9 mouse cellular contexts compared by ENCODE assay signal in the genomic region with DNA sequence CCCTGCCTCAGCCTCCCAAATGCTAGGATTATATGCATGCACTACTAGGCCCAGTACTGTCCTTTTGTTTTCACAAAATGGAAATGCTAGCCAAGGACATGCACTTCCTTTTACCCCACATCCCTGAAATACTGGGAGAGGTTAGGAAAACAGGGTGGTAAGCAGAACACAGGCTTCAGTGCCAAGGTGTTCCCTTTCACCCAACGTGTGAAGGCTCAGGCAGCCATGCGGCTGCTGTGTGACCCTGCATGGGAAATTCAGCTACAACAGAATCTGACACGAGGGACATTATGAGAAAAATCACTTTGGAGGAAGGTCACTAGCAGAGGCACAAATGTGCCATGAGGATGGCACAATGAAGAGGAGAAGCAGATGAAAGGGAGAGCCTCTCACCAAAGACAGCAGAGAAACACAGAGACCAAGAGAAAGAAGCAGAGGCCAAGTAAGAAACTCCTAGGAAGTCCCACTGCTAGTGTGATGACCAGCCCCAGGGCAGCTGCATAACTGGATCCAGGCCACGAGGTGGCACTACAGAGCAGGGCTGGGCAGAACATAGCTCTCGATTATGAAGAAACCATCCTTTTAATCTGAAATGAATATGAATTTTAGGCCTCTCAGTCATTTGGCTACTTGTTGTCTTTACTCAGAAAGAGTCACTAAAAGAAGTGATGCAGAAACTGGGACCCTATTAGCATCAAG. TPM values are rescaled to one million over a fixed set of nuclear protein-coding genes. Genes with fewer than 3 reads are reported as not detected.
A peak's percentile ranks its signal among the peaks of the same experiment; 100 is the strongest.
DNase-seq lines count a peak whose midpoint lies in the region; ATAC-seq and TF ChIP-seq lines count a peak whose summit lies in the region.
"Had no signal": no experiment of that assay in that cellular context is flagged by ENCODE, and none has a peak within 500 bp of the region (broad histone marks: within the 10 kb centered on the region; RNA-seq: fewer than 3 reads in every experiment).

No protein-coding gene starts in this region.

- TF ChIP-seq EP300 in CH12.LX (IDR thresholded peaks at IDR 0.05; ENCODE audit: low read length) = no peak
- no peak for TF ChIP-seq EP300 in lung, postnatal 0 days (IDR thresholded peaks at IDR 0.05)

- H3K4me2 ChIP-seq in CH12.LX (ENCODE audit: insufficient read depth, low read depth, poor library complexity, severe bottlenecking) = no peak overlapping the region
- H3K4me2 ChIP-seq in kidney, postnatal 0 days (ENCODE audit: low read length) = no peak overlapping the region
- H3K4me2 ChIP-seq in lung, postnatal 0 days (replicated peaks; ENCODE audit: low read depth, low read length) = no peak overlapping the region
- H3K4me2 ChIP-seq: heart, embryonic 15.5 days had no signal

- no peak for TF ChIP-seq POLR2A in CH12.LX (IDR thresholded peaks at IDR 0.05; ENCODE audit: low read depth, low read length)

- peak; percentile 59 for DNase-seq in CH12.LX (ENCODE audit: extremely low read depth)
- peak; percentile 80 to 85 for DNase-seq in adrenal gland, adult 18-20 months (ENCODE audit: low spot score in 2 of 2)
- DNase-seq in embryo, embryonic 10 days (ENCODE audit: low spot score) = peak; percentile 77
- DNase-seq in heart, adult 8-10 months (ENCODE audit: low spot score) = peak; percentile 78
- peak; percentile 83 for DNase-seq in kidney, postnatal 0 days (ENCODE audit: low spot score)
- peak; percentile 87 for DNase-seq in lung, postnatal 0 days (ENCODE audit: low spot score)
- DNase-seq in right cerebral cortex, adult 18-20 months = peak; percentile 68
- DNase-seq in urinary bladder, postnatal 14 days (ENCODE audit: low spot score) = peak; percentile 74

- H3K79me2 ChIP-seq in CH12.LX (replicated peaks; ENCODE audit: control insufficient read depth, extremely low read depth, insufficient read depth, poor library complexity, severe bottlenecking) = no peaks in the 10 kb centered on the region

- H3K4me3 ChIP-seq in CH12.LX (replicated peaks in 1 of 3; ENCODE audit: low read depth in 2 of 3, low read length in 2 of 3, poor library complexity in 1 of 3) = no peak overlapping the region
- no peak overlapping the region for H3K4me3 ChIP-seq in kidney, postnatal 0 days (replicated peaks; ENCODE audit: low read depth, low read length)
- H3K4me3 ChIP-seq in lung, postnatal 0 days (ENCODE audit: low read depth, low read length) = no peak overlapping the region
- H3K4me3 ChIP-seq: heart, embryonic 15.5 days had no signal

- no peaks in the 10 kb centered on the region for H3K27me3 ChIP-seq in CH12.LX (replicated peaks)
- no peaks in the 10 kb centered on the region for H3K27me3 ChIP-seq in kidney, postnatal 0 days (ENCODE audit: insufficient read depth, low read length)
- H3K27me3 ChIP-seq in lung, postnatal 0 days (replicated peaks; ENCODE audit: insufficient read depth, low read length) = no peaks in the 10 kb centered on the region
- H3K27me3 ChIP-seq: heart, embryonic 15.5 days had no signal

- TF ChIP-seq CTCF in CH12.LX (conservative IDR thresholded peaks at IDR 0.05 in 1 of 2, IDR thresholded peaks at IDR 0.05 in 1 of 2; ENCODE audit: low read depth in 2 of 2, low read length in 2 of 2) = peak; percentile 69 to 91
- peak; percentile 93 for TF ChIP-seq CTCF in kidney, postnatal 0 days (IDR thresholded peaks at IDR 0.05; ENCODE audit: low read depth)
- peak; percentile 97 for TF ChIP-seq CTCF in lung, postnatal 0 days (IDR thresholded peaks at IDR 0.05)

- H3K36me3 ChIP-seq in CH12.LX (replicated peaks in 1 of 2; ENCODE audit: control insufficient read depth in 1 of 2, insufficient read depth in 1 of 2, low read length in 1 of 2) = peaks cover 59 to 99% of the 10 kb centered on the region in 2 experiments
- peaks cover 59% of the 10 kb centered on the region for H3K36me3 ChIP-seq in kidney, postnatal 0 days (ENCODE audit: insufficient read depth, low read length)
- H3K36me3 ChIP-seq in lung, postnatal 0 days (ENCODE audit: insufficient read depth, low read length) = peaks cover 19% of the 10 kb centered on the region; the same call in 1 of the 2 replicates

- dilution Hi-C loops in CH12.LX (cut with MboI; ENCODE audit: extremely low pct_ligation_motif_present, extremely low pct_unique_long_range_greater_than_20kb, low sequenced_read_pairs) = no loop called here

- peak; percentile 77 for TF ChIP-seq RAD21 in CH12.LX (IDR thresholded peaks at IDR 0.05; ENCODE audit: low read depth, low read length)

- in situ Hi-C loops in CH12.LX (cut with MboI; ENCODE audit: low pct_ligation_motif_present, low pct_unique_long_range_greater_than_20kb, low sequenced_read_pairs) = no loop called here

- no peaks in the 10 kb centered on the region for H3K9me3 ChIP-seq in CH12.LX (replicated peaks; ENCODE audit: low read length)
- no peaks in the 10 kb centered on the region for H3K9me3 ChIP-seq in kidney, postnatal 0 days (replicated peaks; ENCODE audit: low read length)
- no peaks in the 10 kb centered on the region for H3K9me3 ChIP-seq in lung, postnatal 0 days (ENCODE audit: low read length)
- H3K9me3 ChIP-seq: heart, embryonic 15.5 days had no signal

- ATAC-seq in kidney, postnatal 0 days (replicated peaks; ENCODE audit: low FRiP score, low read depth) = peak; percentile 74
- peak; percentile 81 for ATAC-seq in lung, postnatal 0 days

- no peak overlapping the region for H3K9ac ChIP-seq in CH12.LX (ENCODE audit: insufficient read depth, low read depth)
- no peak overlapping the region for H3K9ac ChIP-seq in kidney, postnatal 0 days (ENCODE audit: low read depth, low read length)
- no peak overlapping the region for H3K9ac ChIP-seq in lung, postnatal 0 days (replicated peaks; ENCODE audit: low read depth)
- H3K9ac ChIP-seq: heart, embryonic 15.5 days had no signal

- no peak overlapping the region for H3K27ac ChIP-seq in CH12.LX (ENCODE audit: insufficient read depth, low read depth)
- no peak overlapping the region for H3K27ac ChIP-seq in kidney, postnatal 0 days
- H3K27ac ChIP-seq in lung, postnatal 0 days (ENCODE audit: low read length) = no peak overlapping the region
- H3K27ac ChIP-seq: heart, embryonic 15.5 days had no signal

- no peaks in the 10 kb centered on the region for H3K4me1 ChIP-seq in CH12.LX (ENCODE audit: control insufficient read depth in 1 of 2, insufficient read depth in 2 of 2)
- H3K4me1 ChIP-seq in kidney, postnatal 0 days (replicated peaks; ENCODE audit: insufficient read depth, low read length) = no peaks in the 10 kb centered on the region
- no peaks in the 10 kb centered on the region for H3K4me1 ChIP-seq in lung, postnatal 0 days (ENCODE audit: insufficient read depth, low read depth, low read length)
- H3K4me1 ChIP-seq: heart, embryonic 15.5 days had no signal

- WGBS in kidney, postnatal 0 days = 36% methylated on average over 5 of the region's 5 CpGs
- WGBS in lung, postnatal 0 days = 36% methylated on average over 5 of the region's 5 CpGs

TF ChIP-seq in CH12.LX, 34 proteins besides CTCF, POLR2A, EP300 and RAD21:
- TF ChIP-seq SMC3 (IDR thresholded peaks at IDR 0.05; ENCODE audit: low read depth, low read length) (peak; percentile 95), IRF4 (IDR thresholded peaks at IDR 0.05; ENCODE audit: low read depth, low read length) (no peak)

RNA-seq across cellular contexts. Expression of a gene that starts 21.0 kb away (rescaled TPM):
- total RNA-seq in CH12.LX (2012; rRNA removed) (30.7 and 36.5 TPM in 2 replicates), CH12.LX (2014; rRNA removed) (20.3 and 20.5 TPM in 2 replicates)
- polyA plus RNA-seq in CH12.LX (2012; ENCODE audit: insufficient read length, low read depth) = 37.9 and 45.9 TPM in 2 replicates
- 10 to 100 TPM; 71.1 to 98.9 TPM for total RNA-seq in adrenal gland, adult 18-20 months (2021)
- 10 to 100 TPM; 22.9 to 28.1 (median 24.4) TPM for total RNA-seq in heart, adult 8-10 months (2022)
- 17.0 and 17.9 TPM in 2 replicates for polyA plus RNA-seq in kidney, postnatal 0 days (2015; fragmentation: Nextera tagmentation; extraction: Ambion mirVana)
- 10.6 and 13.9 TPM in 2 replicates for polyA plus RNA-seq in lung, postnatal 0 days (2015; fragmentation: Nextera tagmentation; extraction: Ambion mirVana)

RNA-seq across cellular contexts. Expression of a gene that starts 22.7 kb away (rescaled TPM):
- total RNA-seq in CH12.LX (2012; rRNA removed) (2.6 TPM in 2 replicates), CH12.LX (2014; rRNA removed) (1.3 and 1.5 TPM in 2 replicates)
- 1.6 and 1.9 TPM in 2 replicates for polyA plus RNA-seq in CH12.LX (2012; ENCODE audit: insufficient read length, low read depth)
- total RNA-seq in adrenal gland, adult 18-20 months (2021) = 100 to 1,000 TPM; 102 to 110 TPM
- total RNA-seq in heart, adult 8-10 months (2022) = under 1 TPM; 0.57 to 0.76 (median 0.67) TPM
- polyA plus RNA-seq in kidney, postnatal 0 days (2015; fragmentation: Nextera tagmentation; extraction: Ambion mirVana) = 15.1 and 16.1 TPM in 2 replicates
- polyA plus RNA-seq in lung, postnatal 0 days (2015; fragmentation: Nextera tagmentation; extraction: Ambion mirVana) = 16.0 and 18.0 TPM in 2 replicates

RNA-seq across cellular contexts. Expression of a gene that starts 53.2 kb away (rescaled TPM):
- total RNA-seq in CH12.LX (2012; rRNA removed) = 0.13 TPM in 2 replicates
- not detected in 2 replicates for total RNA-seq in CH12.LX (2014; rRNA removed)
- polyA plus RNA-seq in CH12.LX (2012; ENCODE audit: insufficient read length, low read depth) = not detected in 2 replicates
- 100 to 1,000 TPM; 241 to 269 TPM for total RNA-seq in adrenal gland, adult 18-20 months (2021)
- 10 to 100 TPM; 15.1 to 17.3 (median 16.7) TPM for total RNA-seq in heart, adult 8-10 months (2022)
- 16.7 and 17.1 TPM in 2 replicates for polyA plus RNA-seq in kidney, postnatal 0 days (2015; fragmentation: Nextera tagmentation; extraction: Ambion mirVana)
- 30.0 and 35.8 TPM in 2 replicates for polyA plus RNA-seq in lung, postnatal 0 days (2015; fragmentation: Nextera tagmentation; extraction: Ambion mirVana)

Comparison
In these comparisons a context has a peak if more than half of its experiments do, and no peak if none do; other contexts are left out.
1. RNA of a gene that starts 22.7 kb away (total RNA-seq): 102 to 110 TPM in adrenal gland, adult 18-20 months; 1.3 to 2.6 TPM in CH12.LX and 0.57 to 0.76 TPM in heart, adult 8-10 months; every median in the first group is over 10 times any median in the second.
2. RNA of a gene that starts 53.2 kb away (total RNA-seq): 241 to 269 TPM in adrenal gland, adult 18-20 months and 15.1 to 17.3 TPM in heart, adult 8-10 months; 0.13 TPM in CH12.LX; every median in the first group is over 10 times any median in the second.
3. Peak in every context shown above with its lines, with median percentiles within 50 percentile points of each other: DNase-seq and CTCF ChIP-seq.